Mouse (Mus musculus): ENCODE results near the gene Zfp593. TPM values are rescaled to one million over a fixed set of nuclear protein-coding genes. Genes with fewer than 3 reads are reported as not detected.

The Zfp593 gene
- total and polyA plus RNA-seq, 2 experiments = 2.9 to 6.8 TPM

DNA sequence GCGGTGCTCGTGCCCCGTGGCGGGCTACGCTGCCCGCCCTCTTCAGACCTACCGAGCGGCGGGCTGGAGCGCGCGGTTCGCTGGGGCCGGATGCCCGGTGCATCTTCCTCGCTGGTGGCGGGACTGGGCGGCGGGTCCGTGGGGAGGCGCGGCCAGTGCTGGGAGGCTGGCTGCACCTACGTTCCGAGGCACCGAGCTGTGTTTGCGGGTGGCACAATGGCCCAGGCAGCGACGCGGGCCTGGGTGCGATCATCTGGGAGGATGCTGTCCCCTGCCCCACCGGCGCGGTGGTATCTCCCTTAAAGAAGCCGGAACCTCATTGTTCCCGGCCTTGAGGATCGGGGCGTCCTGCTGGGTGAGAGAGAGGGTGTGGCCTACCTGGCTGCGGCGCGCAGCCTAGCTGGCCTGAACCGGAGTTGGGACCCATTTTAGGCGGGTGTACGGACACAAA, 42.2 kb upstream of the Zfp593 start, which contains the start of gene Pdik1l:
TSS of gene Pdik1l (minus strand) at position 321 of the 451 bp plus-strand sequence.
- WGBS = under 1% methylated on average over 42 of the region's 43 CpGs
- H3K79me2 ChIP-seq (ENCODE audit: control insufficient read depth, insufficient read depth, low read length) = peaks cover 4% of the 10 kb centered on the region; the same call in 1 of the 2 replicates
- peak; percentile 63 for DNase-seq (ENCODE audit: extremely low read depth, low read depth, low spot score)
- peaks cover 11% of the 10 kb centered on the region for H3K4me1 ChIP-seq (ENCODE audit: control insufficient read depth, insufficient read depth, low read length)
- peak within 1 kb of the TSS; percentile 94 for H3K9ac ChIP-seq (ENCODE audit: low read depth, low read length)
- H3K27ac ChIP-seq (replicated peaks; ENCODE audit: insufficient read depth, low read depth, low read length) = peak within 1 kb of the TSS; percentile 87
- TF ChIP-seq CTCF (IDR thresholded peaks at IDR 0.05; ENCODE audit: low read depth, low read length) (no peak), POLR2A (IDR thresholded peaks at IDR 0.05; ENCODE audit: extremely low read depth, insufficient read depth, low read length) (no peak)
- H3K36me3 ChIP-seq (ENCODE audit: control insufficient read depth, insufficient read depth, low read length) = peaks cover 10% of the 10 kb centered on the region; the same call in 1 of the 2 replicates
- peak within 1 kb of the TSS; percentile 99 for H3K4me3 ChIP-seq (ENCODE audit: insufficient read depth, low read depth, low read length)
- no peaks in the 10 kb centered on the region for H3K27me3 ChIP-seq (ENCODE audit: control insufficient read depth, insufficient read depth, low read length)

DNA sequence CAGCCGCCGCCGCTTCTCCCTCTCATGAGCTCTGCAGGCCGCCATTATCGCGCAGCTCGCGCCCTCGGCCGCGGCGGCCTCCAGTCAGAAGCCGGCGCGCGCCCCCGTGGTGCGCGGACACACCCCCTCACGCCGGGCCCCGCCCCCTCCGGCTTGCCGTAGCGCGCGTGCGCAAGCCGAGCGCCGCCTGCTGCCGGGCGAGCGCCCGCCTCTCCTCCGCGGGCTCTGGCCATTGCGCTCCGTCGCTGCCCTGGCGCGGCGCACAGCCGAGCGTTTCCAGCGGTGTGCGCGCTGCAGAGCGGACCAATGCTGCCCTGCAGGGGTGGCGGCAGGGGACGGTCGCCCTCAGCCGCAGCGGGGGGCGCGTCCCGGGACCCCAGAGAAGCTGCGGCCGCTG, 41.8 kb upstream of the Zfp593 start:
- peak; percentile 56 for DNase-seq (ENCODE audit: extremely low read depth, low read depth, low spot score)
- WGBS = 1% methylated on average over 51 of the region's 59 CpGs

GRCm38 (mm10) chr4:134286226-134287167, 41.1 kb upstream of the Zfp593 start:
- H3K4me3 ChIP-seq (ENCODE audit: insufficient read depth, low read depth, low read length) = peak overlapping the region; percentile 99
- no peak for TF ChIP-seq CTCF (IDR thresholded peaks at IDR 0.05; ENCODE audit: low read depth, low read length)
- TF ChIP-seq POLR2A (IDR thresholded peaks at IDR 0.05; ENCODE audit: extremely low read depth, insufficient read depth, low read length) = no peak
- H3K36me3 ChIP-seq (ENCODE audit: control insufficient read depth, insufficient read depth, low read length) = peaks cover 17% of the 10 kb centered on the region; the same call in 1 of the 2 replicates
- peaks cover 4% of the 10 kb centered on the region; the same call in 1 of the 2 replicates for H3K79me2 ChIP-seq (ENCODE audit: control insufficient read depth, insufficient read depth, low read length)
- peaks cover 11% of the 10 kb centered on the region for H3K4me1 ChIP-seq (ENCODE audit: control insufficient read depth, insufficient read depth, low read length)
- peak; percentile 83 for DNase-seq (ENCODE audit: extremely low read depth, low read depth, low spot score)
- H3K9ac ChIP-seq (ENCODE audit: low read depth, low read length) = peak overlapping the region; percentile 94
- under 1% methylated on average over 59 of the region's 59 CpGs for WGBS
- H3K27me3 ChIP-seq (ENCODE audit: control insufficient read depth, insufficient read depth, low read length) = no peaks in the 10 kb centered on the region
- H3K27ac ChIP-seq (replicated peaks; ENCODE audit: insufficient read depth, low read depth, low read length) = peak overlapping the region; percentile 87

More for the DNA sequence above, 41.8 kb upstream of the Zfp593 start:
- H3K9ac ChIP-seq (ENCODE audit: low read depth, low read length) = peak overlapping the region; percentile 94
- TF ChIP-seq CTCF (IDR thresholded peaks at IDR 0.05; ENCODE audit: low read depth, low read length) (no peak), POLR2A (IDR thresholded peaks at IDR 0.05; ENCODE audit: extremely low read depth, insufficient read depth, low read length) (peak; percentile 59; the same call in 1 of the 2 replicates)
- H3K4me3 ChIP-seq (ENCODE audit: insufficient read depth, low read depth, low read length) = peak overlapping the region; percentile 99
- peak overlapping the region; percentile 87 for H3K27ac ChIP-seq (replicated peaks; ENCODE audit: insufficient read depth, low read depth, low read length)
- H3K27me3 ChIP-seq (ENCODE audit: control insufficient read depth, insufficient read depth, low read length) = no peaks in the 10 kb centered on the region
- H3K4me1 ChIP-seq (ENCODE audit: control insufficient read depth, insufficient read depth, low read length) = peaks cover 11% of the 10 kb centered on the region
- H3K79me2 ChIP-seq (ENCODE audit: control insufficient read depth, insufficient read depth, low read length) = peaks cover 4% of the 10 kb centered on the region; the same call in 1 of the 2 replicates
- H3K36me3 ChIP-seq (ENCODE audit: control insufficient read depth, insufficient read depth, low read length) = peaks cover 13% of the 10 kb centered on the region; the same call in 1 of the 2 replicates

- Histone ChIP-seq H3K27me3 (ENCODE audit: control insufficient read depth, insufficient read depth, low read length) (no peaks in the 10 kb centered on the region), H3K4me1 (ENCODE audit: control insufficient read depth, insufficient read depth, low read length) (peaks cover 11% of the 10 kb centered on the region), H3K9ac (ENCODE audit: low read depth, low read length) (no peak overlapping the region), H3K4me3 (ENCODE audit: insufficient read depth, low read depth, low read length) (no peak overlapping the region), H3K79me2 (ENCODE audit: control insufficient read depth, insufficient read depth, low read length) (peaks cover 4% of the 10 kb centered on the region; the same call in 1 of the 2 replicates), H3K36me3 (ENCODE audit: control insufficient read depth, insufficient read depth, low read length) (peaks cover 23% of the 10 kb centered on the region; the same call in 1 of the 2 replicates), H3K27ac (replicated peaks; ENCODE audit: insufficient read depth, low read depth, low read length) (no peak overlapping the region)
- peak; percentile 79 for DNase-seq (ENCODE audit: extremely low read depth, low read depth, low spot score)
- WGBS = 58% methylated on average over 2 of the region's 2 CpGs
- TF ChIP-seq POLR2A (IDR thresholded peaks at IDR 0.05; ENCODE audit: extremely low read depth, insufficient read depth, low read length) = no peak
These were observed 39.5 kb upstream of the Zfp593 start for GRCm38 (mm10) chr4:134284942-134285341.

GRCm38 (mm10) chr4:134273417-134274345, 28.3 kb upstream of the Zfp593 start:
- peak; percentile 26 for DNase-seq (ENCODE audit: extremely low read depth, low read depth, low spot score)
- no peaks in the 10 kb centered on the region for H3K79me2 ChIP-seq (ENCODE audit: control insufficient read depth, insufficient read depth, low read length)
- H3K27me3 ChIP-seq (ENCODE audit: control insufficient read depth, insufficient read depth, low read length) = no peaks in the 10 kb centered on the region
- no peak overlapping the region for H3K9ac ChIP-seq (ENCODE audit: low read depth, low read length)
- 8% methylated on average over 14 of the region's 14 CpGs for WGBS
- no peak overlapping the region for H3K27ac ChIP-seq (replicated peaks; ENCODE audit: insufficient read depth, low read depth, low read length)
- H3K36me3 ChIP-seq (ENCODE audit: control insufficient read depth, insufficient read depth, low read length) = peaks cover 13% of the 10 kb centered on the region; the same call in 1 of the 2 replicates
- no peak overlapping the region for H3K4me3 ChIP-seq (ENCODE audit: insufficient read depth, low read depth, low read length)
- TF ChIP-seq POLR2A (IDR thresholded peaks at IDR 0.05; ENCODE audit: extremely low read depth, insufficient read depth, low read length) = no peak
- no peak for TF ChIP-seq CTCF (IDR thresholded peaks at IDR 0.05; ENCODE audit: low read depth, low read length)
- peaks cover 4% of the 10 kb centered on the region; the same call in 1 of the 2 replicates for H3K4me1 ChIP-seq (ENCODE audit: control insufficient read depth, insufficient read depth, low read length)
